Mouse (Mus musculus) frontal cortex, adult (tissue): ENCODE data around the gene Olfr403.
"Not testable (repeated sequence)": the region's sequence is repeated elsewhere in the genome, so short reads cannot be mapped to it uniquely, and the experiment has no call there.

Source experiments
- ATAC-seq: cut with Nextera tagmentation; 2 replicates; pipeline ENCODE4 v1.9.2; 2017; ENCODE audit warnings: mild to moderate bottlenecking, moderate library complexity, mixed read lengths; ENCODE audit not compliant: low TSS enrichment

Gene Olfr403

GRCm38 (mm10) chr11:74185949-74186348 is at the start of gene Olfr403:
Gene Olfr403, plus strand, starts transcription at chr11:74186249.
- ATAC-seq: no peak

DNA sequence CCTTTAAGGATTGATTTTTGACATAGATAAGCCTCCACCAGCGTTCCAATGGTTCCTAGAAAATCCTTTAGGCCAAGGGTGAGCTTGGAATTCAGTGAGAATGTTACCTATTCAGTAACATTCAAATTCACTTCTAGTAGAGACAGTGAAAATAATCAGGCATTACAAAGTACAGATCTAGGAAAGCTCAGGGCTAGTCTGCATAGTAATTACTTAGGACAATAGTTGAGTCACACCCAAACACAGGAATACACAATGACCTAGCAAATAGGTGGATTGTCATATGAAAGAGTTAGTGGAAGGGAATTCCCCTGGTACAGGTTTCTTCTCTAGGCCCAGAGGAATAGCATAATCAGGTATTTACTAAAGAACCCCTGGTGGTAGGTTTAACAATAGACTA is 46.0 kb upstream of the Olfr403 start:
- ATAC-seq: not testable (repeated sequence)

DNA sequence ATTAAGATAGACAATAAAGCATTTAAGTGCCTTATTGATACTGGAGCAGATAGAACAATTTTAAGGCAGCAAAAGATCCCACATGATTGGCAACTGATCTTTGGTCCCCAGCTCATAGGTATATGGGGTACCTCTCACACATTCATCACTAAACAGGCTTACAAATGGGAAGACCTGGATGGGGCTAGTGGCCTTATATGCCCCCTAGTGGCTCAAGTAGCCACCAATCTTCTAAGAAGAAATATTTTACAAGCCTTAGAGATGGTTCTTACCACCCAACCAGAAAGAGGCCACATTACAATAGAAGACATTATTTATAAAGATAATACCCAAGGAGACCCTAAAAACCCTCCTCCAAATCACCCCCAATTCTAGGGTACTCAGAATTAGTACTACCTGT is 40.2 kb upstream of the Olfr403 start:
- no peak for ATAC-seq

DNA sequence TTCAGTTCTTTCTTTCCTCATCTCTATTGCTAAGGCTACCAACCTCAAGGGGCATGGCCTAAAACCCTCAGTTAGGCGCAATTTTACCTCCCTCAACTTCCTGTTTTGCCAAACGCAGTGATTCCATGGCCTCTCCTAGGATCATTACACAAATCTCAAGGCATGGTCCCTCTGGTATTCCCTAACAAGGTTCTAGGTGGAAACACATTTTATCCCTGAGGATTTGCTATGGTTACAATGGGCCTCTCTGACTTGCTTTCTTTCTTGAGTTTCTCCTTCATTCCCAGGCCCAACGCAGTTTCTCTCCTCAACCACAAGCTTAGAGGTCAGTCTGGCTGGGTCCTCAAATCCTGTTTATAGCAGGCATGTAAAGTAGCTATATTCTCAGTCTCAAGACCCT is 32.8 kb upstream of the Olfr403 start, which contains the start of gene Olfr402:
Gene Olfr402 (plus strand): TSS at position 301 of the 400 bp plus-strand sequence.
- ATAC-seq: no peak

GRCm38 (mm10) chr11:74168771-74169170 is 17.3 kb upstream of the Olfr403 start:
- no peak for ATAC-seq

DNA sequence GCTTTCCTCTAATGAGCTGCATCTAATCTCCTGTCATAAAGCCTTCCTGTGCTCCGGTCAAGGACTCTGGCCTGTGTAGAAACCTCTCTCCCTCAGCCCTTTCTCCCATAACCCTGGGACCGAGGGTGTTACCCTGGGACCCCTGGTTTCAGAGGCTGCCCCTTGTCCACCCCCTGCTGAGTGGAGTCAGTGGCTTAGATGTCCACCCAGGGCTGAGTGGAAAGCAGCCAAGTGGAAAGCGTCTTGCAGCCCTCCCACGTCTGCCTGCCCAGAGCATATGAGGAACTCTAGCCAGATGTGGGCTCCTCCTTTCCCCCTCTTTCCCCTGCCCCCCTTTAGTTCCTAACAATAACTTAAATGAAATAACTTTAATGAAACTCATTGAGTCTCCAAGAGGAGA is 2.9 kb upstream of the Olfr403 start:
- no peak for ATAC-seq

DNA sequence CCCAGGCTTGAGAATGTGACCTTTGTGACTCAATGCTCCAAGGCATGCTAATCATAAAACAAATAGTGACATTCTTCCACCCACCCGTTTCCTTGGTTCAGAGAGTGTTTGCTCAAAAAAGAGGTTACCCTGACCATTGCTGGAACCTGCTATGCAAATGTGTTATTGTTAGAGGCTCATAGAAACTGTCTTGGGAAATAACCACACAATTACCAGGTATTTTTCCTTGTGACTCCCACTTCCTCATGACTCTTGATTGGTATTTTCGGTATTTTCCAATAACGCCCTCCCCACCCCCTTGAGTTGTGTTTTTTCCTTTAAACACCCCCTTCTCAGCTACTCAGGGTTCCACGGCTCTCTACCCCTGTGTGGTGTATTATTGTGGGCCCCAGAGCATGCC is 2.3 kb upstream of the Olfr403 start:
- ATAC-seq: no peak

- no peak for ATAC-seq
Measured at GRCm38 (mm10) chr11:74211279-74211678, 25.2 kb downstream of the Olfr403 start, which contains the start of gene Olfr43. Gene Olfr43, minus strand, starts transcription at chr11:74211379.

GRCm38 (mm10) chr11:74241201-74241600 is 55.2 kb downstream of the Olfr403 start:
- ATAC-seq: no peak
